Mouse (Mus musculus): Measurements from ENCODE around the gene Dvl2.

The Dvl2 gene

GRCm38 (mm10) chr11:70023481-70024150 lies 23.2 kb downstream of the Dvl2 start:
- no peak for DNase-seq (ENCODE audit: extremely low read depth, insufficient read length, low spot score)

- no peak for DNase-seq (ENCODE audit: extremely low read depth, insufficient read length, low spot score)
These were observed 23.7 kb downstream of the Dvl2 start for GRCm38 (mm10) chr11:70024151-70024514.

GRCm38 (mm10) chr11:70026689-70027088 lies 26.3 kb downstream of the Dvl2 start:
- DNase-seq (ENCODE audit: extremely low read depth, insufficient read length, low spot score), result no peak

- DNase-seq (ENCODE audit: extremely low read depth, insufficient read length, low spot score), result no peak
These were observed 27.0 kb downstream of the Dvl2 start for GRCm38 (mm10) chr11:70027397-70027796.

- no peak for DNase-seq (ENCODE audit: extremely low read depth, insufficient read length, low spot score)
These were observed 28.2 kb downstream of the Dvl2 start for GRCm38 (mm10) chr11:70028401-70029129.

GRCm38 (mm10) chr11:70029130-70029801 lies 28.9 kb downstream of the Dvl2 start:
- DNase-seq (ENCODE audit: extremely low read depth, insufficient read length, low spot score), result peak; percentile 64

- DNase-seq (ENCODE audit: extremely low read depth, insufficient read length, low spot score), result no peak
These were observed 29.6 kb downstream of the Dvl2 start for GRCm38 (mm10) chr11:70029829-70030550.

- DNase-seq (ENCODE audit: extremely low read depth, insufficient read length, low spot score), result no peak
These were observed 30.4 kb downstream of the Dvl2 start for GRCm38 (mm10) chr11:70030651-70031320.

- no peak for DNase-seq (ENCODE audit: extremely low read depth, insufficient read length, low spot score)
These were observed 30.9 kb downstream of the Dvl2 start for GRCm38 (mm10) chr11:70031321-70031670.

GRCm38 (mm10) chr11:70038174-70038573 lies 37.8 kb downstream of the Dvl2 start:
- no peak for DNase-seq (ENCODE audit: extremely low read depth, insufficient read length, low spot score)

GRCm38 (mm10) chr11:70039631-70040030 lies 39.2 kb downstream of the Dvl2 start:
- DNase-seq (ENCODE audit: extremely low read depth, insufficient read length, low spot score), result no peak

- no peak for DNase-seq (ENCODE audit: extremely low read depth, insufficient read length, low spot score)
These were observed 39.8 kb downstream of the Dvl2 start for GRCm38 (mm10) chr11:70040184-70040583.

GRCm38 (mm10) chr11:70042309-70043085 lies 42.1 kb downstream of the Dvl2 start:
- DNase-seq (ENCODE audit: extremely low read depth, insufficient read length, low spot score), result no peak

GRCm38 (mm10) chr11:70043665-70044064 lies 43.3 kb downstream of the Dvl2 start:
- DNase-seq (ENCODE audit: extremely low read depth, insufficient read length, low spot score), result no peak

- DNase-seq (ENCODE audit: extremely low read depth, insufficient read length, low spot score), result no peak
These were observed 45.0 kb downstream of the Dvl2 start for GRCm38 (mm10) chr11:70045435-70045834.

GRCm38 (mm10) chr11:70049366-70049765 lies 49.0 kb downstream of the Dvl2 start:
- DNase-seq (ENCODE audit: extremely low read depth, insufficient read length, low spot score), result no peak

- no peak for DNase-seq (ENCODE audit: extremely low read depth, insufficient read length, low spot score)
These were observed 49.4 kb downstream of the Dvl2 start for GRCm38 (mm10) chr11:70049816-70050215.

- no peak for DNase-seq (ENCODE audit: extremely low read depth, insufficient read length, low spot score)
These were observed 52.8 kb downstream of the Dvl2 start for GRCm38 (mm10) chr11:70053156-70053555.

GRCm38 (mm10) chr11:70053898-70054570 lies 53.6 kb downstream of the Dvl2 start, which contains the start of gene Asgr1:
TSS of gene Asgr1 (plus strand) at chr11:70054085.
- no peak for DNase-seq (ENCODE audit: extremely low read depth, insufficient read length, low spot score)
